Mouse (Mus musculus): ENCODE data around the gene Rasa3. TPM values are rescaled to one million over a fixed set of nuclear protein-coding genes. Genes with fewer than 3 reads are reported as not detected.

Rasa3 gene
- polyA plus RNA-seq, 1 experiment from 2014 or later = 11.4 TPM

DNA sequence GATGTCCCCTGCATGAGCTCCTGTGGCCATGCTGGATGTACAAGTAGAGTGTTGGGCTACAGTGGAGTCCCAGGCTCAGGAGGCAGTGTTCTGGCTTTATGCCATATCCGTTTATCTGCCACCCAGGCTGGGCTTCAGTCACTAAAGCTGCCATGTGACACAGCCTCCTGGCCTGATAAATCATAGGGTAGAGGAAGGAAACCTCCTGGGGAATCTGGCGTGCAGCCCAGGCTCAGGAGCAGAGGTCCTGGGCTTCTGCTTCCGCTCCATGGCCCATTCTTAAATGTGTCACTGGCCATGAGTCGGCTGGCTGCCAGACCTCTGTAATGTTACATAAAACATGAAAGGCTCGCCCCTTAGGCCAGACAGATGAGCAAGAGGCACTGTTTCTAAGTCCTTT lies 146.5 kb downstream of the Rasa3 start:
- Histone ChIP-seq H3K4me1 (ENCODE audit: insufficient read depth) (peaks cover 6% of the 10 kb centered on the region), H3K27ac (ENCODE audit: low read depth) (no peak overlapping the region), H3K36me3 (replicated peaks; ENCODE audit: insufficient read depth, low read length) (no peaks in the 10 kb centered on the region), H3K9ac (replicated peaks) (no peak overlapping the region), H3K4me2 (ENCODE audit: low read depth, low read length) (no peak overlapping the region), H3K4me3 (ENCODE audit: low read depth, low read length) (no peak overlapping the region), H3K9me3 (ENCODE audit: low read length) (no peaks in the 10 kb centered on the region; the same call in 1 of the 2 replicates), H3K27me3 (ENCODE audit: insufficient read depth, low read length) (no peaks in the 10 kb centered on the region)
- ATAC-seq (peak; percentile 84), DNase-seq (peak; percentile 68)
- WGBS (ENCODE audit: insufficient replicate concordance) = 37% methylated on average over 5 of the region's 5 CpGs
- TF ChIP-seq EP300 (IDR thresholded peaks at IDR 0.05; ENCODE audit: low read depth) = peak; percentile 76
- no peak for TF ChIP-seq CTCF (IDR thresholded peaks at IDR 0.05; ENCODE audit: low read depth)

DNA sequence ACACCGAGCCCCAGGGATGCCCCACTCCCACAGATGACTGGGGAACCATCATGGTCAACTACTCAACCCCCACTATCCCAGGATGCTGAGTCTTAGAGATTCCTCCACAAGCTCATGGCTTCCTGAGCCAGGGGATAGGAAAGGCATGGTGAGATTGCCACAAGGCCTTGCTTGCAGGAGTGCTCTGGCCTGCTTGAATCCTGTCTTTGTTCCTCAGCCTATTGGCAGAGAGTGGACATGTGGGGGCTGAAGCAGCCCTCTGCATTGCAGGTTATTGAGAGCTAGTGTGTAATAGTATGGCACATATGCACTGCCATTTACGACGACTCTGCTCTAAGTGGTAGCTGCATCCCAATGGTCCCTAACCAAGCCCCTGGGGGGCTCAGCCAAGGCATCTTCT lies 147.0 kb downstream of the Rasa3 start:
- no peak for DNase-seq
- TF ChIP-seq CTCF (IDR thresholded peaks at IDR 0.05; ENCODE audit: low read depth) (no peak), EP300 (IDR thresholded peaks at IDR 0.05; ENCODE audit: low read depth) (no peak)

GRCm38 (mm10) chr8:13529891-13530316 lies 147.5 kb downstream of the Rasa3 start:
- no peak overlapping the region for H3K4me2 ChIP-seq (ENCODE audit: low read depth, low read length)
- ATAC-seq = no peak

More for the DNA sequence above, 147.0 kb downstream of the Rasa3 start:
- no peak overlapping the region for H3K27ac ChIP-seq (ENCODE audit: low read depth)
- no peak overlapping the region for H3K4me3 ChIP-seq (ENCODE audit: low read depth, low read length)
- H3K4me1 ChIP-seq (ENCODE audit: insufficient read depth) = peaks cover 6% of the 10 kb centered on the region
- 70% methylated on average over 3 of the region's 3 CpGs for WGBS (ENCODE audit: insufficient replicate concordance)
- H3K36me3 ChIP-seq (replicated peaks; ENCODE audit: insufficient read depth, low read length) = no peaks in the 10 kb centered on the region
- H3K4me2 ChIP-seq (ENCODE audit: low read depth, low read length) = no peak overlapping the region
- H3K9me3 ChIP-seq (ENCODE audit: low read length) = no peaks in the 10 kb centered on the region; the same call in 1 of the 2 replicates
- H3K27me3 ChIP-seq (ENCODE audit: insufficient read depth, low read length) = no peaks in the 10 kb centered on the region
- H3K9ac ChIP-seq (replicated peaks) = no peak overlapping the region
- ATAC-seq = no peak

GRCm38 (mm10) chr8:13529011-13529840 lies 148.2 kb downstream of the Rasa3 start:
- Histone ChIP-seq H3K9me3 (ENCODE audit: low read length) (no peaks in the 10 kb centered on the region; the same call in 1 of the 2 replicates), H3K27ac (ENCODE audit: low read depth) (no peak overlapping the region), H3K27me3 (ENCODE audit: insufficient read depth, low read length) (no peaks in the 10 kb centered on the region), H3K9ac (replicated peaks) (no peak overlapping the region), H3K4me1 (ENCODE audit: insufficient read depth) (peaks cover 6% of the 10 kb centered on the region), H3K4me2 (ENCODE audit: low read depth, low read length) (no peak overlapping the region), H3K36me3 (replicated peaks; ENCODE audit: insufficient read depth, low read length) (no peaks in the 10 kb centered on the region), H3K4me3 (ENCODE audit: low read depth, low read length) (no peak overlapping the region)
- DNase-seq (no peak), ATAC-seq (no peak)
- 69% methylated on average over 15 of the region's 15 CpGs for WGBS (ENCODE audit: insufficient replicate concordance)
- no peak for TF ChIP-seq EP300 (IDR thresholded peaks at IDR 0.05; ENCODE audit: low read depth)
- TF ChIP-seq CTCF (IDR thresholded peaks at IDR 0.05; ENCODE audit: low read depth) = no peak

More at GRCm38 (mm10) chr8:13529891-13530316, 147.5 kb downstream of the Rasa3 start:
- H3K36me3 ChIP-seq (replicated peaks; ENCODE audit: insufficient read depth, low read length) = no peaks in the 10 kb centered on the region
- no peak for DNase-seq
- no peak overlapping the region for H3K4me3 ChIP-seq (ENCODE audit: low read depth, low read length)
- H3K4me1 ChIP-seq (ENCODE audit: insufficient read depth) = peaks cover 6% of the 10 kb centered on the region
- no peak for TF ChIP-seq CTCF (IDR thresholded peaks at IDR 0.05; ENCODE audit: low read depth)
- no peak for TF ChIP-seq EP300 (IDR thresholded peaks at IDR 0.05; ENCODE audit: low read depth)
- no peaks in the 10 kb centered on the region; the same call in 1 of the 2 replicates for H3K9me3 ChIP-seq (ENCODE audit: low read length)
- H3K27ac ChIP-seq (ENCODE audit: low read depth) = no peak overlapping the region
- H3K9ac ChIP-seq (replicated peaks) = no peak overlapping the region
- WGBS (ENCODE audit: insufficient replicate concordance) = 63% methylated on average over 7 of the region's 7 CpGs
- no peaks in the 10 kb centered on the region for H3K27me3 ChIP-seq (ENCODE audit: insufficient read depth, low read length)

DNA sequence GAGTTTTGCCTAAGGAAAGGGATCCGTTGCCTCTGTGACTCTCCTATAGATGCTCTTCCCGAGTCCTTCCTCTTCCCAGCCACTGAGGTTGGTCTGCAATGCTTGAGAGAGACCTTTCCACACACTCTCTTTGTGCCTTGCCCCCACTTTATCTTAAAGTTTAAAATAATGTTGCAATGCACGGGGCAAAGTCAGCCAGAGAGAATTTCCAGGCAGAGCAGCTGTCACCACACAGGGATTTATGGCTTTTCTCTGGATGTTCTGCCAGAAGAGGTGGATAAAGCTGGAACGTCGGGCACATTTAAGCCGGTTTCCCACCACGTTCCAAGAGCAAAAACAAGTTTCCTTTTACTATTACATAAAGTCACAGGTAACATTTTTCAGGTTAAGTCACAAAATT lies 156.0 kb downstream of the Rasa3 start:
- no peaks in the 10 kb centered on the region for H3K9me3 ChIP-seq (ENCODE audit: low read length)
- ATAC-seq = no peak
- H3K27ac ChIP-seq (ENCODE audit: low read depth) = no peak overlapping the region
- H3K27me3 ChIP-seq (ENCODE audit: insufficient read depth, low read length) = no peaks in the 10 kb centered on the region
- TF ChIP-seq CTCF (IDR thresholded peaks at IDR 0.05; ENCODE audit: low read depth) = no peak
- no peak for TF ChIP-seq EP300 (IDR thresholded peaks at IDR 0.05; ENCODE audit: low read depth)
- no peaks in the 10 kb centered on the region for H3K4me1 ChIP-seq (ENCODE audit: insufficient read depth)
- no peak overlapping the region for H3K4me2 ChIP-seq (ENCODE audit: low read depth, low read length)
- H3K4me3 ChIP-seq (ENCODE audit: low read depth, low read length) = no peak overlapping the region
- WGBS (ENCODE audit: insufficient replicate concordance) = 60% methylated on average over 7 of the region's 7 CpGs
- no peaks in the 10 kb centered on the region for H3K36me3 ChIP-seq (replicated peaks; ENCODE audit: insufficient read depth, low read length)
- DNase-seq = no peak
- H3K9ac ChIP-seq (replicated peaks) = no peak overlapping the region

DNA sequence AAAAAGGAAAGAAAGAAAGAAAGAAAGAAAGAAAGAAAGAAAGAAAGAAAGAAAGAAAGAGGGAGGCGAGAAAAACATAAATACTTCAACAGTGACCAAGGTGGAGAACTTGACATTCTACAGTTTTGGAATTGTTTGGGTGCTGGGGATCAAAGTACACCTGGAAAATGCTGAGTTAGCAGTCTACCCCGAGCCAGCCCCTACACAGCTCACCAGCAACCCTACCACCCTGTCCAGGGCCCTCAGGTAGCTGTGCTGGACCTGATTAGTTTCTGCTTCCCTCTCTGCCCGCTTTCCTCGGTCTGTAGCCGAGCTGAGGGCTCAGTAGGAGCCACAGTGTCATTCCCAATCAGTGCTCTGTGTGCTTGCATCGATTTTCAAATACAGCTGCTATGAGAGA lies 157.1 kb downstream of the Rasa3 start:
- TF ChIP-seq CTCF (IDR thresholded peaks at IDR 0.05; ENCODE audit: low read depth) = no peak
- no peak for TF ChIP-seq EP300 (IDR thresholded peaks at IDR 0.05; ENCODE audit: low read depth)
- H3K9me3 ChIP-seq (ENCODE audit: low read length) = no peaks in the 10 kb centered on the region
- no peak overlapping the region for H3K27ac ChIP-seq (ENCODE audit: low read depth)
- H3K4me1 ChIP-seq (ENCODE audit: insufficient read depth) = no peaks in the 10 kb centered on the region
- H3K4me2 ChIP-seq (ENCODE audit: low read depth, low read length) = no peak overlapping the region
- no peak overlapping the region for H3K4me3 ChIP-seq (ENCODE audit: low read depth, low read length)
- 47% methylated on average over 6 of the region's 6 CpGs for WGBS (ENCODE audit: insufficient replicate concordance)
- no peaks in the 10 kb centered on the region for H3K36me3 ChIP-seq (replicated peaks; ENCODE audit: insufficient read depth, low read length)
- DNase-seq (no peak), ATAC-seq (no peak)
- no peak overlapping the region for H3K9ac ChIP-seq (replicated peaks)
- H3K27me3 ChIP-seq (ENCODE audit: insufficient read depth, low read length) = no peaks in the 10 kb centered on the region
